ENCODE assay signal across 23 mouse cellular contexts in the genomic region with DNA sequence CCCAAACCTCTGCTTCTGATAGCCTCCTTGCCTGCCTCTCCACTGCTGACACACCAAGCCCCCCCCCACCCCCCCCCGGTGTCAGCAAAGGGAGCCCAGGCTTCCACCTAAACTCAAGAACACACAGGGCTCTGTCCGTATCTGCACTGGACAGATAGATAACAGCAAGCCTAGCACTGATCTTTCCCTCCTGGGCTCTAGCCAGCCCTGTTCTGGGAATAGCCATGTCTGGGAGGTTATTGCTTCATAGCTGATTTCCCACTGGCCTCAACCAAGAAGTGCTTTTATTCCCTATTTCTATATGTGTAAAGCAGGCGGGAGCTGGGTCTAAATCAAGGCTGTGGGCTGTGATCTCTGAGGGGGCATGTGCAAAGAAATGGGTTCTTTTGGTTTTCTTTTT.
DNase-seq lines count a peak whose midpoint lies in the region; ATAC-seq lines count a peak whose summit lies in the region.
"Had no signal": no experiment of that assay in that cellular context is flagged by ENCODE, and none has a peak within 500 bp of the region (broad histone marks: within the 10 kb centered on the region; RNA-seq: fewer than 3 reads in every experiment).

No protein-coding gene starts in this region.

- no peak overlapping the region for H3K9ac ChIP-seq in forebrain, embryonic 13.5 days
- H3K9ac ChIP-seq in heart, embryonic 15.5 days = no peak overlapping the region
- no peak overlapping the region for H3K9ac ChIP-seq in hindbrain, embryonic 11.5 days (ENCODE audit: low read depth, low read length)
- H3K9ac ChIP-seq: forebrain, postnatal 0 days; hindbrain, embryonic 15.5 days; liver, embryonic 12.5 days; lung, embryonic 14.5 days; midbrain, embryonic 13.5 days; neural tube, embryonic 15.5 days had no signal

- H3K36me3 ChIP-seq in forebrain, embryonic 10.5 days (replicated peaks) = no peaks in the 10 kb centered on the region
- no peaks in the 10 kb centered on the region for H3K36me3 ChIP-seq in forebrain, embryonic 13.5 days (ENCODE audit: poor library complexity, severe bottlenecking)
- no peaks in the 10 kb centered on the region for H3K36me3 ChIP-seq in heart, embryonic 15.5 days
- no peaks in the 10 kb centered on the region for H3K36me3 ChIP-seq in hindbrain, embryonic 11.5 days (ENCODE audit: control insufficient read depth, insufficient read depth, low read length)
- H3K36me3 ChIP-seq: hindbrain, embryonic 15.5 days; liver, embryonic 12.5 days; midbrain, embryonic 13.5 days; neural tube, embryonic 15.5 days had no signal

- peak overlapping the region; percentile 73 for H3K27ac ChIP-seq in forebrain, embryonic 10.5 days
- no peak overlapping the region for H3K27ac ChIP-seq in forebrain, embryonic 13.5 days
- H3K27ac ChIP-seq in heart, embryonic 15.5 days = peak overlapping the region; percentile 60
- no peak overlapping the region for H3K27ac ChIP-seq in hindbrain, embryonic 11.5 days (ENCODE audit: low read depth, low read length)
- H3K27ac ChIP-seq: hindbrain, embryonic 15.5 days; layer of hippocampus, adult 2 months; liver, embryonic 12.5 days; midbrain, embryonic 13.5 days; neural tube, embryonic 15.5 days had no signal

- no peak overlapping the region for H3K4me3 ChIP-seq in forebrain, embryonic 10.5 days
- H3K4me3 ChIP-seq in forebrain, embryonic 13.5 days = no peak overlapping the region
- no peak overlapping the region for H3K4me3 ChIP-seq in heart, embryonic 15.5 days
- no peak overlapping the region for H3K4me3 ChIP-seq in hindbrain, embryonic 11.5 days (ENCODE audit: low read depth, low read length)
- H3K4me3 ChIP-seq: erythroblast, embryonic 14.5 days; hindbrain, embryonic 15.5 days; layer of hippocampus, adult 2 months; liver, embryonic 12.5 days; midbrain, embryonic 13.5 days; myocyte; neural tube, embryonic 15.5 days had no signal

- H3K4me1 ChIP-seq in forebrain, embryonic 10.5 days = peaks cover 41% of the 10 kb centered on the region
- H3K4me1 ChIP-seq in forebrain, embryonic 13.5 days = peaks cover 20% of the 10 kb centered on the region
- H3K4me1 ChIP-seq in heart, embryonic 15.5 days (replicated peaks) = peaks cover 83% of the 10 kb centered on the region
- peaks cover 5% of the 10 kb centered on the region; the same call in 1 of the 2 replicates for H3K4me1 ChIP-seq in hindbrain, embryonic 11.5 days (replicated peaks; ENCODE audit: control insufficient read depth, insufficient read depth, low read length)
- H3K4me1 ChIP-seq: liver, embryonic 12.5 days had no signal

- WGBS in forebrain, embryonic 10.5 days = 87% methylated on average over 3 of the region's 3 CpGs
- whole genome bisulfite sequencing in forebrain, embryonic 13.5 days = 84% methylated on average over 3 of the region's 3 CpGs
- 33% methylated on average over 3 of the region's 3 CpGs for WGBS in heart, embryonic 15.5 days
- WGBS in hindbrain, embryonic 11.5 days = 95% methylated on average over 3 of the region's 3 CpGs

- ATAC-seq in forebrain, embryonic 13.5 days = no peak
- no peak for ATAC-seq in heart, embryonic 15.5 days (replicated peaks; ENCODE audit: insufficient number of reproducible peaks, insufficient read depth, low FRiP score, low read depth)
- no peak for ATAC-seq in hindbrain, embryonic 11.5 days (ENCODE audit: low FRiP score)
- ATAC-seq: forebrain, postnatal 0 days; intestine, postnatal 0 days; liver, embryonic 12.5 days; midbrain, embryonic 13.5 days had no signal

- DNase-seq in forebrain, embryonic 10.5 days (ENCODE audit: extremely low spot score, low spot score) = no peak
- peak; percentile 25 for DNase-seq in ovary, adult 18-20 months (ENCODE audit: low spot score)
- DNase-seq in ovary, postnatal 14 days (ENCODE audit: low spot score) = no peak
- no peak for DNase-seq in hindbrain, embryonic 11.5 days (ENCODE audit: low spot score)
- DNase-seq in right cerebral cortex, postnatal 4 days = no peak
- DNase-seq in left cerebral cortex, adult 11 months (ENCODE audit: low spot score) = no peak
- DNase-seq: B cell, adult 2 months; cerebellum, postnatal 36 days; forebrain, postnatal 0 days; kidney, postnatal 10 days; lung, embryonic 14.5 days; retina, postnatal 1 day; thymus, adult 2 months had no signal

- no peaks in the 10 kb centered on the region for H3K9me3 ChIP-seq in forebrain, embryonic 10.5 days
- H3K9me3 ChIP-seq in forebrain, embryonic 13.5 days (replicated peaks) = no peaks in the 10 kb centered on the region
- H3K9me3 ChIP-seq in heart, embryonic 15.5 days (replicated peaks) = no peaks in the 10 kb centered on the region
- H3K9me3 ChIP-seq in hindbrain, embryonic 11.5 days (ENCODE audit: control insufficient read depth, low read length) = no peaks in the 10 kb centered on the region
- H3K9me3 ChIP-seq: hindbrain, embryonic 15.5 days; liver, embryonic 12.5 days; midbrain, embryonic 13.5 days; neural tube, embryonic 15.5 days had no signal

- peaks cover 6% of the 10 kb centered on the region; the same call in 1 of the 2 replicates for H3K27me3 ChIP-seq in forebrain, embryonic 10.5 days (ENCODE audit: poor library complexity, severe bottlenecking)
- H3K27me3 ChIP-seq in forebrain, embryonic 13.5 days = no peaks in the 10 kb centered on the region
- no peaks in the 10 kb centered on the region for H3K27me3 ChIP-seq in heart, embryonic 15.5 days
- H3K27me3 ChIP-seq in hindbrain, embryonic 11.5 days (ENCODE audit: control insufficient read depth, insufficient read depth, low read length) = no peaks in the 10 kb centered on the region
- H3K27me3 ChIP-seq: hindbrain, embryonic 15.5 days; midbrain, embryonic 13.5 days; neural tube, embryonic 15.5 days had no signal

- H3K4me2 ChIP-seq in forebrain, embryonic 13.5 days = no peak overlapping the region
- no peak overlapping the region for H3K4me2 ChIP-seq in heart, embryonic 15.5 days
- H3K4me2 ChIP-seq in hindbrain, embryonic 11.5 days (replicated peaks; ENCODE audit: low read depth, low read length) = no peak overlapping the region
- H3K4me2 ChIP-seq: hindbrain, embryonic 15.5 days; liver, embryonic 12.5 days; lung, embryonic 14.5 days; midbrain, embryonic 13.5 days; neural tube, embryonic 15.5 days had no signal

Comparison
In these comparisons a context has a peak if more than half of its experiments do, and no peak if none do; other contexts are left out.
1. H3K27ac ChIP-seq: peak in forebrain, embryonic 10.5 days (single experiment) and heart, embryonic 15.5 days (single experiment); none in forebrain, embryonic 13.5 days (single experiment) and hindbrain, embryonic 11.5 days (single experiment).